Mouse (Mus musculus): ENCODE measurements around the gene Xpo4. TPM values are rescaled to one million over a fixed set of nuclear protein-coding genes. Genes with fewer than 3 reads are reported as not detected.

The Xpo4 gene
- 21.4 and 23.4 TPM in 2 replicates for polyA plus RNA-seq (2015; fragmentation: Nextera tagmentation; extraction: Ambion mirVana)

DNA sequence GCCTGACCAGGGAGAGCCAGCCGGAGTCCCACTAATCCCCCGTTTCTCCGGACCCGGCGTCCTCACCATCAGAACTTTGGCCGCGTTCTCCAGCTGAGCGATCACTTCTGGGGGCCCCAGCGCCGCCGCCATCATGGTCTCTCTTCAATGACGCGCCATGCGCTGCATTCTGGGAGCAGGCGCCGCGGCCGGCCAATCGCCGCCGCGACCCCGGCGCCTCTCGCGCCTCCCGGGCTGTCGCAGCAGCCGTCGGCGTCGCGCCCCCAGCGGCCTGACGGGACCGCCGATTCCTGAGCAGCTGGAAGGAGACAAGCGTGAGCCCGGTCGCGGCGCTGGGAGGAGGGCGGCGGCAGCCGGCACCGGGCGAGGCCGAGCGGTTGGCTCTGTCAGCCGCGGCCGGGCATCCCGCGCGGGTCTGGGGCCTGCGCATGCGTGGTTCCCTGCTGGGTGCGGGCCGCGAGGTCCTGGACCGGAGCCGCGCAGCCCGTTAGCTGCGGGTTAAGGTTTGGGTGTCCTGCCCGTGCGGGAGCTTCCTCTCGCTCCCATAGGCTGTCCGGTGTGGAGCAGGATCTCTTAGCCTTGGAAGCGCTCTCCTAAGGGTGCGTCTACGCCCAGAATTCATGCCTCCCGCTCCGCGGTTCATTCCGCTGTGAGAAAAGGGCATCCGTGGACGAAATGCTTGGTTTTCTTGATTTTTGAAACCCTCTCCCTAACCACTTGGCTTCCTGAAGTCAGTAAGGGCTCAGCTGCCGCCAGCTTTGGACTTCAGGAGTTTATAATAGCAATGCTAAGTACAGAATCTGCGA, at the start of gene Xpo4:
Gene Xpo4 (minus strand): TSS at position 609 of the 806 bp plus-strand sequence.
- H3K4me2 ChIP-seq: peak within 1 kb of the TSS; percentile 87
- peak; percentile 96 for ATAC-seq (ENCODE audit: borderline replicate concordance, extremely low read depth, low FRiP score, low TSS enrichment)

DNA sequence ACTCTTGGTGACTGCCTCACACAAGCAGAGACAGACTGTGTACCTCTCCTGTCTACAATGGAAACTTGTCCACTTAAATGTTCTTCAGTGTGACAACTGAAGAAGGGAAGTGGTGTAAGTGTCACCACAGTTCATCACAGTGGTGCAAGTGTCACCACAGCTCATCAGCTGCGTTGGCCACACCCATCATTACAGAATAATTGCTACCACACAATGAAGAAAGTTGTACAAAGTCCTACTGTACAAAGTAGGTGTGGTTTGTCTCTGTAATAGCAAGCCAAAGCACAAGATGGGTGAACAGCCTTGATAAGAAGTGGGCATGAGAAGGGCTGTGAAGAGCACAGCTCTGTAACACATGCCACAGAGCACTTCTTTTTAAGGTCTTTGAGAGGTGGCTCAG, 47.7 kb upstream of the Xpo4 start:
- no peaks in the 10 kb centered on the region for H3K9me3 ChIP-seq
- no peak overlapping the region for H3K4me3 ChIP-seq
- no peak overlapping the region for H3K4me2 ChIP-seq
- 96% methylated on average over 1 of the region's 1 CpGs for WGBS
- no peak overlapping the region for H3K27ac ChIP-seq
- peaks cover 19% of the 10 kb centered on the region for H3K4me1 ChIP-seq
- H3K9ac ChIP-seq: no peak overlapping the region
- no peaks in the 10 kb centered on the region for H3K27me3 ChIP-seq
- ATAC-seq (ENCODE audit: borderline replicate concordance, extremely low read depth, low FRiP score, low TSS enrichment): no peak
- H3K36me3 ChIP-seq: peaks cover 2% of the 10 kb centered on the region

More for the DNA sequence above, at the start of gene Xpo4:
- no peaks in the 10 kb centered on the region for H3K36me3 ChIP-seq
- H3K9me3 ChIP-seq: no peaks in the 10 kb centered on the region
- peak within 1 kb of the TSS; percentile 94 for H3K27ac ChIP-seq
- peak within 1 kb of the TSS; percentile 74 for H3K4me3 ChIP-seq
- H3K9ac ChIP-seq: peak within 1 kb of the TSS; percentile 86
- H3K27me3 ChIP-seq: no peaks in the 10 kb centered on the region
- WGBS: under 1% methylated on average over 79 of the region's 80 CpGs
- peaks cover 14% of the 10 kb centered on the region for H3K4me1 ChIP-seq

DNA sequence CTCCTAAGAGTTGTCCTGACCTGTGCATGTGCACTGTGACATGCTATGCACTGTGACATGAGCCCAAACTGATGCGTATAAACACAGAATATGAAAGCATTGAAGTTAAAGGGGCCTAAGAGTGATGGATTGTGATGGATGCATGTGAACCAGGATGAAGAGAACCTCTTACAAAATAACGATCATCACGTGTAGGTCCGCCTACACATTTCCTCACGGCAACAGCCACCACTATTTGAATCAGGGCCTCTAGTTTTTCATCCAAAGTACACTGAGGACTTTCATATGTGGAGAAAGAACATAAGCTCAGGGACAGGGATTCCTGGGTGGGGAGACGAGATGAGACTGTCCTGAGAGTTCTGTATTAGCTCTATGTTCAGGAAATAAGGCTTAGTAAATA, 45.8 kb upstream of the Xpo4 start:
- Histone ChIP-seq H3K4me2 (no peak overlapping the region), H3K4me1 (peaks cover 35% of the 10 kb centered on the region), H3K4me3 (no peak overlapping the region), H3K36me3 (0 out of 2 replicates have a peak, but pooled peaks cover 4% of the 10 kb centered on the region), H3K27ac (no peak overlapping the region), H3K27me3 (no peaks in the 10 kb centered on the region), H3K9ac (no peak overlapping the region), H3K9me3 (no peaks in the 10 kb centered on the region)
- WGBS: 74% methylated on average over 6 of the region's 6 CpGs
- ATAC-seq (ENCODE audit: borderline replicate concordance, extremely low read depth, low FRiP score, low TSS enrichment): no peak

DNA sequence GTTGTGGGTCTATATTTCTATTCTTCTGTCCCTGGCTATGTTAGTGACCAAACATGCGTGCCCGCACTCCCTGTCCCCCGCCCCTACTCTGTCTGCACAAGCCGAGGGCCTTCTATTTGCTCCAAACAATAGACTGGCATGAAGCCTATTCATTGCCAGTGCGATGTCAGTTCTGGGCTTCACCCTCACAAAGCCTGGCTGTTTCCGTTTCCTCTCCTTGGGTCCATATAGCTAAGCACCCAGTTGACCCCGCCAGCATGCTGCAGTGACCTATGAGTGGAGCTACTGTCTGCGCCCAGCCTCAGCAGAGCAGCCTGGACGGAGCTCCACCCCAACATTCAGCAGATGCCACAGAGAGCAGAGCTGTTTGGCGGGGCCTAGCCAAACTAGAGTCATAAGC, 43.9 kb upstream of the Xpo4 start:
- Histone ChIP-seq H3K4me2 (no peak overlapping the region), H3K36me3 (0 out of 2 replicates have a peak, but pooled peaks cover 4% of the 10 kb centered on the region), H3K27me3 (no peaks in the 10 kb centered on the region), H3K27ac (peak overlapping the region; percentile 41; the same call in 1 of the 2 replicates), H3K4me3 (no peak overlapping the region), H3K9ac (no peak overlapping the region), H3K4me1 (peaks cover 39% of the 10 kb centered on the region), H3K9me3 (no peaks in the 10 kb centered on the region)
- peak; percentile 60 for ATAC-seq (ENCODE audit: borderline replicate concordance, extremely low read depth, low FRiP score, low TSS enrichment)
- WGBS: 64% methylated on average over 10 of the region's 10 CpGs

DNA sequence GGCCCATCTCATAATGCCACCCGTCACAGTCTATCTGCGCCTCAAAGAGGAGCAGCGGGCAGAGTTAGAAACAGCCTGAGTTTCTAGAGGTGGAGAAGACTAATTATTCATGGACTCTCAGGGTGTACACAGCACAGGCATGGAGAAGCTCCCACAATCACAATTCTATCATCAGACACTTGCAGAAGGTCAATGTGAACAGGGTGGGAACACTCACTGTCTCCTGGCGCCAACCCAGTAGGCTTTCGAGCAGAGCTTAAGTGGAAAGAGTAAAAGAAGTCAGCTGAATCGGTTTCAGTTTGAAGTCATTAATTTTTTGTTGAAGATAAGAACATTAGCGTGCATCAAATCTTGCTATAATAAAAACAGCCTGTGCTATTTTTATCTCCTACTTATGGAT, 43.4 kb upstream of the Xpo4 start:
- 58% methylated on average over 7 of the region's 7 CpGs for WGBS
- Histone ChIP-seq H3K27me3 (no peaks in the 10 kb centered on the region), H3K4me2 (no peak overlapping the region), H3K4me3 (no peak overlapping the region), H3K4me1 (peaks cover 39% of the 10 kb centered on the region), H3K9ac (no peak overlapping the region), H3K9me3 (no peaks in the 10 kb centered on the region), H3K36me3 (0 out of 2 replicates have a peak, but pooled peaks cover 4% of the 10 kb centered on the region), H3K27ac (0 out of 2 replicates have a peak overlapping the region, but pooled peaks have one; percentile 41)
- ATAC-seq (ENCODE audit: borderline replicate concordance, extremely low read depth, low FRiP score, low TSS enrichment): no peak; the same call in 1 of the 2 replicates

DNA sequence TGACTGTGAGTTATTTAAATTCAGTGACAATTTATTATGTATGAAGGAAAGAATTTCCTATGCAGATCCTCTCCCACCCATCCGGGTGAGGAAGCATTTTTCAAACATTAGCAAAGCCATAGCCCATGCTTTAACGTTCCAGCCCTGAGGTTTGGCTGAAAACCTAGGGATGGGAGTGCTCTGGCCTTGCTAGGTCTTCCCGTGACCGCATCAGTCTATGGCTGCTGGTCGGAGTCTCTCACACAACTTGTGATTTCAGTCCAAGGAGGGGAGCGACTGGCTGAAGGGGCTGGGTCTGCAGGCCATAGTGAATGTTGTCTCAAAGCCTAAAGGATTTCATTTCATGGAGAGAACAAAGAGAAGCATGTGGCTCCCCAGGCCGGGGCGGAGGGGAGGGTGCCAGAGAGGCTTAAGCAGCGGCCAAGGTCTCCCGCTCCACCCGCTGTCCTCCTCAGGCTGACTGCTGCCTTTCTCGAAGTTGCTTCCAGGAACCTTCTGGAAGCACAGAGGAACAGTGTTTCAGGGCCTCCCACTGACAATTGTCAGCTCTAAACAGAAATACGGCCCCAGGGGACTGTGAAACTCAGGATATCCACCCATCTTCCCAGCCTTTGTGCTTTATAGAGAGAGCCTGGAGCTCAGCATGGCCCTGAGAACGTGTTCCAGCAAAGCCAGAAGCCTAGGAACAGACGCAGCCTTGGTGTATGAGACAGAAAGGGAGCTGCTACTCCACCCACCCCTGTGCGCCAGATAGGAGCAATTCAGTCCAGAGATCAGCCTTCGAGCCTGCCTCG, 42.1 kb upstream of the Xpo4 start:
- Histone ChIP-seq H3K27me3 (no peaks in the 10 kb centered on the region), H3K9me3 (no peaks in the 10 kb centered on the region), H3K36me3 (0 out of 2 replicates have a peak, but pooled peaks cover 7% of the 10 kb centered on the region), H3K9ac (no peak overlapping the region), H3K4me1 (peaks cover 40% of the 10 kb centered on the region), H3K4me3 (no peak overlapping the region), H3K4me2 (no peak overlapping the region), H3K27ac (peak overlapping the region; percentile 49)
- WGBS: 67% methylated on average over 18 of the region's 18 CpGs
- ATAC-seq (ENCODE audit: borderline replicate concordance, extremely low read depth, low FRiP score, low TSS enrichment): no peak

DNA sequence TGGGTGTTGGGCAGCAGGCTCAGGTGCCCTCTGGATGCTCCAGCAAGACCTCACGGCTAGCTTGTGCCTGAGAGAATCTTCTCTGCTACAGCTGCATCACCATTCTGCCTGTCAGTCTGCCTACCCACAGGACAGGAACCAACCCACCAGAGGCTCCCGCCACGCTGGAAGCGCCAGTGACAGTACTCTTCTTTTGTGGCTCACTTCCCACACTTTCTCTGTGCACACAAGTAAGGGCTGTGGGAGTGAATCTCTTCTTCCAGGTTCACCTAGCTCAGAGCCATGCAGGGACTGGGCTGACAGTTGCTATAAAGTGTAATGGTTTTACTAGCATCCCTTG, 41.5 kb upstream of the Xpo4 start:
- H3K27ac ChIP-seq: peak overlapping the region; percentile 49; the same call in 1 of the 2 replicates
- 0 out of 2 replicates have a peak, but pooled peaks cover 9% of the 10 kb centered on the region for H3K36me3 ChIP-seq
- no peak overlapping the region for H3K4me2 ChIP-seq
- 88% methylated on average over 4 of the region's 4 CpGs for WGBS
- ATAC-seq (ENCODE audit: borderline replicate concordance, extremely low read depth, low FRiP score, low TSS enrichment): no peak
- H3K4me3 ChIP-seq: no peak overlapping the region
- H3K4me1 ChIP-seq: peaks cover 42% of the 10 kb centered on the region
- H3K27me3 ChIP-seq: no peaks in the 10 kb centered on the region
- no peak overlapping the region for H3K9ac ChIP-seq
- H3K9me3 ChIP-seq: no peaks in the 10 kb centered on the region

DNA sequence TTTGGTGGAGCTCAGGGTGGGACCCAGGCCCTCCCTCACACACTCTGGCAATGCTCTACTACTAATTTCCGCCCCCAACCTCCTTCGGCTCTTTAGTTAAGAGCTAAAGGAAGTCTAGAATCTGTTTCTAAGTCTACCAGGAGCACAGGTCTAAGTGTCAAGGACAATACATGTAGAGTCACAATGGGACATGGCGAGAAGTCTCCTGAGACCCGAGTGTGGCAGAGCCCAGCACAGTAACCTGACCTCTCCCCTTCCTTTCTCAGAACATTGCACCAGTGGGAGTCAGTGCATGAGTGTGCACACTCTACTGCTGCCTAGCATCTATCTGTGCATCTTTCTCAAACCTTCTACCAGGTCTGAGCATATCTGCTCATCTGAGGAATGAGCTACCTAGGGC, 40.5 kb upstream of the Xpo4 start:
- no peak overlapping the region for H3K4me3 ChIP-seq
- peaks cover 42% of the 10 kb centered on the region for H3K4me1 ChIP-seq
- 78% methylated on average over 4 of the region's 4 CpGs for WGBS

DNA sequence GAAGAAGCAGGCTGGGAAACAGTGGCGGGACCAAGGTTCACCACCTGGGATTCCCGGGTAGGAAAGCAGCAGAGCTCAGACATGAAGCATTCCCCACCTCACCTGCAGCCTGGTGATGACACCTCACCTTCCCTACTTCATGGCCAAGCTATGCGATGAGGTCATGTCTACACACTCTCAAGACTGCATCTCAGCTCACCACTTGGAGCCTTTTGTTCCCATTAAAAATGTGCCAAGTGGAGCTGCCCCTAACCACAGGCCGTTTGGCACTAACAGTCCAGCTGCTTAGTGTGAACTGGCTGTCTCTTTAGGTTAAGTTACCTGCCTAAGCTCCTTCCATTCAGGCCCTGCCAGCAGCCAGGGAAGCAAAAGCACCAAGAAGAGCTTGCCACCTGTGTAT, 39.8 kb upstream of the Xpo4 start:
- peaks cover 13% of the 10 kb centered on the region for H3K36me3 ChIP-seq
- peaks cover 42% of the 10 kb centered on the region for H3K4me1 ChIP-seq
- no peak overlapping the region for H3K4me2 ChIP-seq
- no peak for ATAC-seq (ENCODE audit: borderline replicate concordance, extremely low read depth, low FRiP score, low TSS enrichment)
- no peak overlapping the region for H3K9ac ChIP-seq
- WGBS: 75% methylated on average over 4 of the region's 4 CpGs
- H3K4me3 ChIP-seq: no peak overlapping the region
- no peak overlapping the region for H3K27ac ChIP-seq
- H3K27me3 ChIP-seq: no peaks in the 10 kb centered on the region
- H3K9me3 ChIP-seq: no peaks in the 10 kb centered on the region

More for the DNA sequence above, 40.5 kb upstream of the Xpo4 start:
- Histone ChIP-seq H3K27me3 (no peaks in the 10 kb centered on the region), H3K9ac (no peak overlapping the region), H3K27ac (no peak overlapping the region), H3K4me2 (no peak overlapping the region), H3K9me3 (no peaks in the 10 kb centered on the region), H3K36me3 (0 out of 2 replicates have a peak, but pooled peaks cover 9% of the 10 kb centered on the region)
- ATAC-seq (ENCODE audit: borderline replicate concordance, extremely low read depth, low FRiP score, low TSS enrichment): no peak

DNA sequence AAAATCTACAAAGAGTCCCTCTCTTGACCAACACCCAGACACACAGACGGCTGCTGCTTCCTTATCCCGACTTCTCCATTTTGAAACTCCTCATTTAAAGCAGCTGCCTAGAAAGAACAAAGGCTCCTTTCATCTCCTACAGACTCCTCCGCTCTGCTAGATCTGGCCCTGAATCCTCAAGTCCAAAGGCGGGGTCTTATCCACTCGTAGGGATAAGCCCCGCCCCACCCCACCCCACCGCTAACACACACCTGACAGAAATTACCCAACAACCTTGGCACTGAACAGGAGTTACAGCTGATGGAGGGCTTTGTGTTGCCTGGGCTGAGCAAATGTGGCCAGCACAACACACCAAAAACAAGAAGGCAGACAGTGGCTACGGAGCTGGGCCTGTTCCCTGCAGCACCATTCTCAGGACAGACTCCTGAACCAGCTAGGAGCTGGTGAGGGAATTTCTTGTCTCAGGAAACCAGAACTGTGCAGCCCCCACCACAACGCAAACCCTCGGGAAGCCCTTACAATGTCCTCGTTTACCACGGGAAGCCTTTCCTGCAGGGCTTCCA, 36.8 kb upstream of the Xpo4 start:
- Histone ChIP-seq H3K4me2 (no peak overlapping the region), H3K36me3 (peaks cover 36% of the 10 kb centered on the region), H3K4me1 (peaks cover 15% of the 10 kb centered on the region; the same call in 1 of the 2 replicates), H3K4me3 (no peak overlapping the region), H3K27ac (peak overlapping the region; percentile 63), H3K9ac (no peak overlapping the region), H3K27me3 (no peaks in the 10 kb centered on the region), H3K9me3 (no peaks in the 10 kb centered on the region)
- 60% methylated on average over 12 of the region's 12 CpGs for WGBS
- peak; percentile 64 for ATAC-seq (ENCODE audit: borderline replicate concordance, extremely low read depth, low FRiP score, low TSS enrichment)

DNA sequence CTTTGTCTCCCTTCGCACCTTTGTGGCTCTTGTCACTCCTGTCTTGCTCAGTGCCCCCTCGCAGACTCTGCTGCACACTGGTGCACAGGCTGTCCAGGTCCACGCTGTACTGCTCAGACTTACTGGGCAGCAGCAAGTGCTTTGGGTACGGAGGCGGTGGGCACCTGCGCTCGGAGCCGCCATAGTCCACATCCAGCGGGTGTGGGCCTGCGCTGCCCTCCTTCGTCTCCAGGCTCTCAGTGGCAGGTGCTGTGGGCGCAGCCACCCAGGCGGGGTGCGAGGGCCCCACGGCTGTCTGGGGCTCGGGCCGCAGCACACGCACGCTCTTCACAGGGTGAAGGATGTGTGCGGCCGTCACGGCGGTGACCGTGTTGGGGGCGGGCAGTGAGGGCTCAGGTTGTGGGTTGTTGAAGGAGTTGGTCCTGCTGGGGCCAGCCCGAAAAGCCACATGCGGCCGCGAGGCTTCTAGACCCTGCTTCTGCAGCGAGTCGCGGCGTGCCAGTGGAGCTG, 34.3 kb upstream of the Xpo4 start:
- Histone ChIP-seq H3K9me3 (no peaks in the 10 kb centered on the region), H3K4me3 (no peak overlapping the region), H3K36me3 (peaks cover 52% of the 10 kb centered on the region), H3K4me1 (0 out of 2 replicates have a peak, but pooled peaks cover 4% of the 10 kb centered on the region), H3K27me3 (no peaks in the 10 kb centered on the region), H3K27ac (no peak overlapping the region), H3K9ac (no peak overlapping the region), H3K4me2 (no peak overlapping the region)
- WGBS: 94% methylated on average over 33 of the region's 33 CpGs
- no peak for ATAC-seq (ENCODE audit: borderline replicate concordance, extremely low read depth, low FRiP score, low TSS enrichment)
